Mouse (Mus musculus) brain, embryonic 14.5 days (tissue): ENCODE results near the gene Tef. TPM values are rescaled to one million over a fixed set of nuclear protein-coding genes. Genes with fewer than 3 reads are reported as not detected.
A peak's percentile ranks its signal among the peaks of the same experiment; 100 is the strongest.

Experiments
- DNase-seq: peaks from one replicate; pipeline ENCODE4 v3.0.0-alpha.2; 2011; ENCODE audit warnings: low read depth
- CTCF ChIP-seq: fragments of 200-500 bp; IDR thresholded peaks from 2 replicates; pipeline ENCODE4 v1.5.1; 2012; ENCODE audit warnings: inconsistent platforms, mild to moderate bottlenecking, moderate library complexity, borderline replicate concordance; ENCODE audit not compliant: insufficient read depth, insufficient read length; ENCODE audit errors: extremely low read depth
- POLR2A ChIP-seq: fragments of 200-500 bp; IDR thresholded peaks from 2 replicates; pipeline ENCODE4 v1.6.1; 2012; ENCODE audit warnings: mild to moderate bottlenecking, inconsistent platforms, borderline replicate concordance; ENCODE audit not compliant: poor library complexity, insufficient read depth, insufficient read length, severe bottlenecking; ENCODE audit errors: extremely low read depth
- polyA plus RNA-seq: library from polyadenylated mRNA; depleted of rRNA; stranded (reverse); fragments of >200 nt; gene quantifications from 2 replicates; pipeline ENCODE4 v1.2.3, GENCODE M21; 2012

Gene Tef
- polyA plus RNA-seq, 1 experiment = 38.0 TPM

DNA sequence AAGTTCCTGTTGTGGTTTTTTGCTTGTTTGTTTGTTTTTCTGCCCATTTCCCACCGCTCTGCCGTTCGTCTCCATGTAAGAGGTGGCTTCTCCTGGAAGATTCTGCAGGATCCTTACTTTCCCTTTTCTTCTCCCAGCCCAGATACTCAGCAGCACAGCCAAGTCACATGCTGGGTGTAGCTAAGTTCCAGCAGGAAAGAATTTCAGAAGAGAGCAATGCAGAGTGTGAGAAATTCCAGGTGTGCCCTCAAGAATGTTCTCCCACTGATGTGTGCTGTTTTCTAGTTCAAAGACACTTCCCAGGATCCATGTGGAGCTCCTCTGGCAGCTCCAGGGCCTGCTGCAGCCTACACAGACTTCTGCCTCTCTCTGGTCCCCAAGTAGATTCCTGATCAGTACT lies 2.7 kb downstream of the Tef start:
- DNase-seq = no peak
- TF ChIP-seq CTCF = no peak
- no peak for TF ChIP-seq POLR2A

DNA sequence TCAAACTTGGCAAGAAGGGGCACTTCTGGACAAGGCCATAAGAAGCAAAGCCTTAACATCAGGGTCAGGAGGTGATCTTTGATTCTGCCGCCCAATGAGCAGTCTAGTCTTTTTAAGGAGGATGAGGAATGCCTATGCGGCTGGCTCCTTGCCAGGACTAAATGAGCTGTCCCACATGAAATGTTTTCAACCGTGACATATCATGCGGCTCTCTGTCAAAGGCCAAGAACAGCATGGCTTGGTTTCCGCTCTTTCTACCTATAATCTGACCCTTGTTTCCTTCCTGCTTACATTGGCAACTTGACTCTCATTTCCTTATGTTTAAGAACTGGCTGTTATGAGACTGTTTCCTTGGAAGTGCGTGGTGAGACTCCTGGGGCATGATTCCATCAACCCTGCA lies 3.4 kb downstream of the Tef start:
- DNase-seq = peak; percentile 29
- TF ChIP-seq CTCF (no peak), POLR2A (no peak)

DNA sequence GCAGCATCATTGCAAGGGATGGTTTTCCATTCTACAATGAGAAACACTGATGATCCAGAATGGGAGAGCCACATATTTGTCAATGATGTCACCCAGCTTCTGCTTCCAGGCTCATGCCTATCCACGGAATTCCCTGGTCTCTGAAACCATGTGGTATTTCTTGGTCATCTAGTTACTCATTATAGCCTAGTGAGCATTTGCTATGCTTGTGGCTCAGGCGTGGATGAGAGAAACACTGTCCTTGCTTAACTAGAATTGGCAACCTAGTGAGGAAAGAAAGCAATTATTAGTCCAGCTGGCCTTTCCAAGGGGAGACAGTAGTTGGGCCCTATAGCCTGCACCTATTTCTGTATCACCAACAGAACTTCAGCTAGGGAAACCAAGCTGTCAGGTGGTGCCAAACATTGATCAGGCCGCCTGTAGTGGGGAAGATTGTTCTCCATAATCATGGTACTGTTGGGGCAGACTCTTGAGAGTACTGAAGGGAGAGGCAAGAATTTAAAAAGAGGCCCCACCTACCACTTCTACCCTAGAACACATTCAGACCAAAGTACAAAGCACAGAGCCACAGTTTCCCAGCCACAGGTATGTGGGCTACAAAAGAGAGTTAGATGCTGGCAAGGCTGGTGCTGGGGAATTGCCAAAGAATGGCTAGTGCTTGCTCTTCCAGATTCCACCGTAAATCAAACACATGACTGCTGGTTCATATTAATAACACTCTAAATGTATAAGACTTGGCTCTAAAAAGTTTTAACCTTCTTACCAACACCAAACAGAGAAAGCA lies 4.6 kb downstream of the Tef start:
- TF ChIP-seq POLR2A (no peak), CTCF (no peak)
- no peak for DNase-seq

DNA sequence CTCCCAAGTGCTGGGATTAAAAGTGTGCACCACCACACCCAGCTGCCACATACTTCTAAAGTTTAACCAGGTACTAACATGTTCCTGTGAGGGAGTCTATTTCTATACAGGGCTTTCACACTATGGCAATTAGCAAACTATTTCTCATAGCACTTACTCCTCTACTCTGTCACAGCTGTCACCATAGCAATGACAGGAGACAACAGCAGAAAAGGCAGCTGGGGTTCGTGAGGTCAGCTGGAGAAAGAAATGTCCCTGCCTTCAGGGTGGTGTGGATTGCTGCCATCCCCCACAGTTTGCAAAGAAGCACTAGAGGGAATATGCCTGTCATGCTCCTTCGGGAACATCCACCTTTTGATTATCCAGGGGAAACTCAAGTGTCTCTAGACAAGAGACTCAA lies 6.6 kb downstream of the Tef start:
- TF ChIP-seq POLR2A = no peak
- no peak for TF ChIP-seq CTCF
- DNase-seq = no peak

DNA sequence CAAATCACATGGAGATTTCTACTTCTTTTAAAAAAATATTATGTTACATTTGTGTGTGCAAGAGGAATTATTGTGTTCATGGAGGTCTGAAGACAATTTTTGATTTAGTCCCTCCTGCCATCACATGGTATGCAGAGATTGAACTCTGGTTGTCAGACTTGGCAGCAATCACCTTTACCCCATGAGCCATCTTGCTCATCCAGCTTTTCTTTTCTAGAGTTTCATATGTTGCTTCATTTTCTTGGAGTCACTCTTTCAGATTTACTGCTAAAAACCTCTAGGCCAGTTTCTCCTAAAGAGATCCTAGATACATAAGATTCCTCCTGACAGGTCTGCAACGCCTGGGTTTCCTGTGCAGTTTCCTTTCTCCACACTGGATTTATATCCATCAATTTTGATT lies 7.3 kb downstream of the Tef start:
- TF ChIP-seq CTCF (no peak), POLR2A (no peak)
- DNase-seq = no peak

DNA sequence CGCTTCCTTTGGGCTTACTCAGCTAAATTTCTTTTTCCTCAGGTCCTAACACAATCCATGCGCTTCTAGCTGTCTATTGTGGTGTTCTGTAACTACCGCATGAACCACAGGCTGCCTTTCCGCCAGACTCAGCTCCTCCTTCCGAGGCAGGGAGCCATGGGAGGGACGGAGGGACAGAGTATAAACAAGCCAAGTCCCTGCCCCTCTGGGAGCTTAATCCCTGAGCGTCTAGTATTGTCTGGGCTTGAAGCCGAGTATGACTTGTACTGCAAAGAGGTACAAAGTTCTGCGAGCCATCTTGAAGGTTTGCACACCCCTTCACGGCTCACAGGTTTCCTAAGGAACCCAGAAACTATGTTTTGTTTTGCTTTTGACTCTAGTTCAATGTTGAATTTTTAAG lies 7.9 kb downstream of the Tef start:
- peak; percentile 92 for DNase-seq
- TF ChIP-seq POLR2A (no peak), CTCF (no peak)

DNA sequence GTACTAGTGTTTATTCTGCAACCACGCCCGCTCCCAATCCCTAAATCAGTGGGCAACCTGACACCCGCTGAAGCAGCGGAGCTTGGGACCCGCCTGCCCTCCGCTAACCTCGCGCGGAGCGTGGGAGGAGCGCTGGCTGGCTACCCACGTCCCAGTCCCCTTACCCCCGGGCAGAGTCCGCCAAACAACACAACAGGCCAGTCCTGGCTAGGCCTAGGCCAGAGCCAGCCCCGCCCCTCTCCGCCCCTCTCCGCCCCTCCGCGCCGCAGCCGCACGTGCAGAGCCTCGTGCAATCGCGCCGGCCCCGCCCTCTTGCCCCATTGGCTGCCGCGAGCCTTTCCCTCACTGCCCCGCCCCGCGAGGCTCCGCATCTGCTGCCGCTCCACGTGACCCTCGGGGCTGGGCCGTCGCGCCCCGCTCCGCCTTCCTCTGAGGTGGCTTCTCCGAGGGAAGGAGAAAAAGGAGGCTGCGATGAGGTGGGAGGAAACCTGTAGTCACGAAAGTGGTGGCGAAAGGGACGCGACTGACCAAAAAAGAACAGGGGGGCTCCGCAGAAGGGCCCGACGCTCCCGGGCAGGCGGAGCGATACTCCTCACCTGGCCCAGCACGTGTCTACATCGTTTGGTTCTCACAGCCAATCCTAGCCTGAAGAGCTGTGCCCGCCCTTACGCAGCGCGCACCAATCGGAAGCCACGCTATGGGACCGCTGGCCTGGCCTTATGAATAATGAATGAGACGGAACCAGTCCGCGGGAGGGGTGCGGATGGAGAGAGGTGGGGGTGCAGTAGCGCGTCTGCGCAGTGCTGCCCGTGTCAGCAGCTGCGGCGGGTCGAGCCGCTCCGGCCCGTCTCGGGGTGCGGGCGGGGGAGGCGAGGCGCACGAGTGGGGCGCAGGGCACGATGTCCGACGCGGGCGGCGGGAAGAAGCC lies 8.7 kb downstream of the Tef start:
- DNase-seq = peak; percentile 100
- TF ChIP-seq POLR2A (peak; percentile 82), CTCF (no peak)

DNA sequence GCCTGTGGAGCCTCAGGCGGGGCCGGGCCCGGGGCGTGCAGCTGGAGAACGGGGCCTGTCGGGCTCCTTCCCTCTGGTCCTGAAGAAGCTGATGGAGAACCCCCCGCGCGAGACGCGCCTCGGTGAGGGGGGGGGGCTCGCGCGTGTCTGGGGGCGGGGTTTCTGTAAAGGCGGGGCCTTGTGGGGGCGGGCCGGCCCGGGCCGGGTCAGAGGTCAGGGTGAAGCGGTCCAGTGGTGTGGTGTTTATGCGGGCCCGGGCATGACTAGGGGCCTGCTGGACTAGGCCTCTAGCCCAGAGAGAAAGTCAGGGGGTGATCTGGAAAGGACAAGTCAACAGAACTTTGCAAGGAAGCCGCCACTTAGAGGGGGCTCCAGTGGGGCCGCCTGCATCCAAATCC lies 9.4 kb downstream of the Tef start:
- DNase-seq = no peak
- TF ChIP-seq POLR2A = no peak
- TF ChIP-seq CTCF = no peak

DNA sequence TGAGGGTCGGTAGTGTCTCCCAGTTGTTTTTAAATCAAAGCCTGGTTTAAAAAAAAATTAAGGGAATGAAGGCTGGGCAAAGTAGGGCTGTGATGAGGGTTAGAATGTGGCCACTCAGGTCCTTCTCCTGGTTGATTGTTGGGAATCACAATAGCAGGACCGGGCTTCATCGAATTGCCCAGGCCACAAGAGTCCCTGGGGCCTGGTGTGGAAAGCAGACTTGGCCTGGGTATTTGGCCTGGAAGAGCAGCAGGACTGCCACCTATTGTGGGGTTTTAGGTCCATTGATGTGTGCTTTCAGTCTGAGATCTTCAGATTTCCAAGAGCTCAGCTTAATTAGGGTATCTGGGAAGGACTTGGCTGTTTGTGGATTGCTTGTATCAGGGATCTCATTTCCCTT lies 10.1 kb downstream of the Tef start:
- no peak for TF ChIP-seq CTCF
- TF ChIP-seq POLR2A = no peak
- peak; percentile 28 for DNase-seq

DNA sequence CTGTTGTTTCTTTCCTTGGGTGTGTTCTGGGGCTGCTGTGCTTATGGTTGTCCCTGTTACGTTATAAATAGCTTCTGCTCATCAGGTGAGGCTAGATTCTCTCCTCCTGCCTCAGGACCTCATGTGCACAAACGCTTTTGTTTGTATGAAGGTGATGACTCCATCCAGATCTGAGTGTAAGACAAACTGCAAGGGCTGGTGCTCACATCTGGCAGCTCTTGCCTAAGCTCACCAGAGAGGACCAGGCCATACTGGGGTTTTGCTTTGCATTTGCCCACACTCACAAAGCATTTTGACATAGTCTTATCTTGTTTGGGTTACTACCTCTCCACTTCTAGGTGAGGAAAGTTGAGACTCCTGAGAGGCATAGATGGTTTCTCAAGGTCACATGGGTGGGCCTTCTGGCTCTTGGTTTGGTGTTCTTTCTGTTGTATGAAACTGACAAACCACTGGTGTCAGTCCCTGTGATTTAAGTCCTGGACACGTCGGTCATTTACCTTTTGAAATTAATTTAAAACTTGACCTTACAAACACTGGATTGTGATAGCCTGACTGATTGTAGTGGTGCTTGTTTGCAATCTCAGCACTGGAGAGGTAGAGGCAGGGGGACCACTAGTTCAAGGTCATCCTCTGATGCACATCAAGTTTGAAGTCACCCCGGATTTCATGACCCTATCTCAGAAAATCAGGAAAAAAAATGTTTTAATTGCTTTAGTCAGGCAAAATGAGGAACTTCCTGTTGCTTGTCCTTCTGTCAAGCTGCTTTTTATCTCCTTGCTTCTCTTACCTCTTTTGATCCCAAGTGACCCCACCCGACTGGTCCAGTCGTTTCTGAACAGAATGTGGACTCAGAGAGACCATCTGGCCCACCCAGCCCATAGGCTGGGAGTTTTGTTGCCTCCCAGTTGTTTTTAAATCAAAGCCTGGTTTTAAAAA lies 10.7 kb downstream of the Tef start:
- no peak for DNase-seq
- TF ChIP-seq POLR2A (no peak), CTCF (no peak)

DNA sequence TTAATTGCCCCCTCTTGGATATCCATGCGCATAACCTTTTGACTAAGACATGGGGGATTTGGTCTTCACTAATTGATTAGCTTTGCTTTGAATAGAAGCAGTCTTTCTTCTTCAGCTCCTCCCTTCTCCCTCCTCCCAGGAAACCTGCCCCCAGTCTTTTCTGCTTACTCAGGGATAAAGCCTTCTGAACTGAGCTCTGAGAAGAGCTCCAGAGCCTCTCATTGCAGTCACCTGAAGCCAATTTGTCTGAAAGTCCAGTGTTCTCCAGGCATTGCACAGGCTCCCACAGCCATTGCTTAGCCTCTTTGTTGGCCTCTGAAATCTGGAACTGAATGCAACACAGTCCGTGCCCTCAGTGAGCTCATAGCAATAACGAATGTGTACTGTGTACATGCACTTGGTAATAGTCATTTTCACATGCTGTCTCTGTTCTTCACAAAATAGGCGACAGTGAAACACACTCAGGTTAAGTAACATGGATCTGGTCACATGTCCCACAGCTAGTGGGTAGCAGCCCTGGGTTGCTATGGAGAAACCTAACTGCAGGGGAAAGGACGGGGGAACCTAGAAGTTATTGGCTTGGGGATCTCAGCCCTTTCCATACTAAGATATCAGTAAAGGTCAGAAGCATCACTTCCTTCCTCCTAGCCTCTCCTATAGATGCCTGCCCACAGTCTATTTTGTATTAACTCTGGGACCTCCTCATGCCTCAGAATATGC lies 11.9 kb downstream of the Tef start:
- TF ChIP-seq CTCF (no peak), POLR2A (no peak)
- peak; percentile 11 for DNase-seq
